Mouse (Mus musculus): ENCODE results near the gene Foxp1.

- no peak for TF ChIP-seq CTCF (IDR thresholded peaks at IDR 0.05; ENCODE audit: low read depth, low read length)
- TF ChIP-seq POLR2A (IDR thresholded peaks at IDR 0.05; ENCODE audit: borderline replicate concordance, low read depth, low read length): no peak
Measured at GRCm38 (mm10) chr6:98934381-98934780, 588.1 kb downstream of the Foxp1 start.
